Mouse (Mus musculus) intestine, postnatal 0 days (tissue): ENCODE results near the gene Fads3. TPM values are rescaled to one million over a fixed set of nuclear protein-coding genes. Genes with fewer than 3 reads are reported as not detected.
A peak's percentile ranks its signal among the peaks of the same experiment; 100 is the strongest.

Experiments
- ATAC-seq: fragments of 200-750 bp; cut with Nextera tagmentation; 2 replicates; pipeline ENCODE4 v1.8.0; 2017; ENCODE audit warnings: mild to moderate bottlenecking, moderate TSS enrichment, moderate library complexity
- H3K27ac ChIP-seq: fragments of 300-500 bp; sonication (generic); 2 replicates; pipeline ENCODE4 v1.5.1; 2014; ENCODE audit warnings: mild to moderate bottlenecking, low read depth, low read length, moderate library complexity
- H3K27me3 ChIP-seq: fragments of 300-500 bp; sonication (generic); replicated peaks from 2 replicates; pipeline ENCODE4 v1.6.1; 2014; ENCODE audit warnings: low read length, mixed read lengths; ENCODE audit not compliant: control insufficient read depth, insufficient read depth
- H3K36me3 ChIP-seq: fragments of 300-500 bp; sonication (generic); 2 replicates; pipeline ENCODE4 v1.6.1; 2014; ENCODE audit warnings: mild to moderate bottlenecking, moderate library complexity; ENCODE audit not compliant: control insufficient read depth, insufficient read depth
- H3K4me1 ChIP-seq: fragments of 300-500 bp; sonication (generic); replicated peaks from 2 replicates; pipeline ENCODE4 v1.6.1; 2014; ENCODE audit warnings: antibody characterized with exemption, low read length, mixed read lengths; ENCODE audit not compliant: control insufficient read depth, insufficient read depth
- H3K4me2 ChIP-seq: fragments of 300-500 bp; sonication (generic); replicated peaks from 2 replicates; pipeline ENCODE4 v1.6.1; 2014; ENCODE audit warnings: low read depth, mild to moderate bottlenecking, moderate library complexity
- H3K4me3 ChIP-seq: fragments of 300-500 bp; sonication (generic); 2 replicates; pipeline ENCODE4 v1.5.1; 2014; ENCODE audit warnings: low read depth, low read length
- H3K9ac ChIP-seq: fragments of 300-500 bp; sonication (generic); 2 replicates; pipeline ENCODE4 v1.6.1; 2014; ENCODE audit warnings: mild to moderate bottlenecking, low read depth, low read length
- H3K9me3 ChIP-seq: fragments of 300-500 bp; sonication (generic); 2 replicates; pipeline ENCODE4 v1.6.1; 2016; ENCODE audit warnings: mixed run types; ENCODE audit not compliant: control insufficient read depth
- CTCF ChIP-seq: sonication (generic); IDR thresholded peaks from 2 replicates; pipeline ENCODE4 v1.5.1; 2016; ENCODE audit warnings: low read depth, mild to moderate bottlenecking, control low read depth, antibody characterized with exemption, moderate library complexity
- WGBS: fragments of 180-500 bp; shearing (Covaris S2); extraction: QIAGEN DNeasy Blood & Tissue Kit; methylation state at CpG from one replicate; pipeline ENCODE4 v1.1.7; 2014; 5-methylcytosine and 5-hydroxymethylcytosine counted together
- polyA plus RNA-seq: library from polyadenylated mRNA; unstranded; fragments of >200 nt; fragmentation: Nextera tagmentation; extraction: Ambion mirVana; gene quantifications from 2 replicates; pipeline ENCODE4 v1.2.1, GENCODE M21; 2015

Fads3 gene
- polyA plus RNA-seq, 1 experiment from 2014 or later: 4.7 TPM

- H3K4me3 ChIP-seq: no peak overlapping the region
- H3K4me2 ChIP-seq: no peak overlapping the region
- TF ChIP-seq CTCF: no peak
- H3K9ac ChIP-seq: no peak overlapping the region
- H3K9me3 ChIP-seq: no peaks in the 10 kb centered on the region
- no peak for ATAC-seq
- no peaks in the 10 kb centered on the region for H3K36me3 ChIP-seq
- no peak overlapping the region for H3K27ac ChIP-seq
- WGBS: 65% methylated on average over 13 of the region's 13 CpGs
- no peaks in the 10 kb centered on the region for H3K27me3 ChIP-seq
- no peaks in the 10 kb centered on the region for H3K4me1 ChIP-seq
These were observed 42.5 kb upstream of the Fads3 start for GRCm38 (mm10) chr19:9998736-9999486.

- no peaks in the 10 kb centered on the region for H3K36me3 ChIP-seq
These were observed 41.0 kb upstream of the Fads3 start for GRCm38 (mm10) chr19:10000330-10000729.

GRCm38 (mm10) chr19:10001206-10001969 lies 40.0 kb upstream of the Fads3 start, which contains the start of the genes Best1 and Rab3il1:
Gene Best1, minus strand, starts transcription at chr19:10001633.
Gene Rab3il1, plus strand, starts transcription at chr19:10001669.
- Histone ChIP-seq H3K9me3 (no peaks in the 10 kb centered on the region), H3K4me3 (no peak within 1 kb of the TSS), H3K27me3 (no peaks in the 10 kb centered on the region), H3K27ac (no peak within 1 kb of the TSS), H3K4me2 (no peak within 1 kb of the TSS), H3K36me3 (no peaks in the 10 kb centered on the region), H3K4me1 (no peaks in the 10 kb centered on the region), H3K9ac (no peak within 1 kb of the TSS)
- no peak for TF ChIP-seq CTCF
- no peak for ATAC-seq
- WGBS: 82% methylated on average over 7 of the region's 7 CpGs

More at GRCm38 (mm10) chr19:10000330-10000729, 41.0 kb upstream of the Fads3 start:
- peak; percentile 90 for TF ChIP-seq CTCF
- ATAC-seq: peak; percentile 42; the same call in 1 of the 2 replicates
- WGBS: 19% methylated on average over 3 of the region's 3 CpGs
- Histone ChIP-seq H3K4me2 (no peak overlapping the region), H3K9ac (no peak overlapping the region), H3K27ac (no peak overlapping the region), H3K9me3 (no peaks in the 10 kb centered on the region), H3K4me1 (no peaks in the 10 kb centered on the region), H3K4me3 (no peak overlapping the region), H3K27me3 (no peaks in the 10 kb centered on the region)

GRCm38 (mm10) chr19:10003696-10004095 lies 37.7 kb upstream of the Fads3 start:
- Histone ChIP-seq H3K9ac (no peak overlapping the region), H3K4me3 (no peak overlapping the region), H3K4me1 (no peaks in the 10 kb centered on the region), H3K4me2 (no peak overlapping the region), H3K36me3 (no peaks in the 10 kb centered on the region), H3K27me3 (no peaks in the 10 kb centered on the region), H3K9me3 (no peaks in the 10 kb centered on the region), H3K27ac (no peak overlapping the region)
- no peak for ATAC-seq
- 90% methylated on average over 1 of the region's 1 CpGs for WGBS
- no peak for TF ChIP-seq CTCF

GRCm38 (mm10) chr19:10011408-10011807 lies 30.0 kb upstream of the Fads3 start:
- 76% methylated on average over 1 of the region's 1 CpGs for WGBS
- Histone ChIP-seq H3K4me1 (peaks cover 8% of the 10 kb centered on the region; the same call in 1 of the 2 replicates), H3K27ac (no peak overlapping the region), H3K9me3 (no peaks in the 10 kb centered on the region), H3K9ac (no peak overlapping the region), H3K36me3 (no peaks in the 10 kb centered on the region), H3K27me3 (no peaks in the 10 kb centered on the region), H3K4me3 (no peak overlapping the region), H3K4me2 (no peak overlapping the region)
- no peak for ATAC-seq
- no peak for TF ChIP-seq CTCF

GRCm38 (mm10) chr19:10012827-10013278 lies 28.5 kb upstream of the Fads3 start:
- H3K27ac ChIP-seq: peak overlapping the region; percentile 50

More at GRCm38 (mm10) chr19:10012827-10013278, 28.5 kb upstream of the Fads3 start:
- Histone ChIP-seq H3K9me3 (no peaks in the 10 kb centered on the region), H3K9ac (no peak overlapping the region), H3K4me2 (no peak overlapping the region), H3K27me3 (no peaks in the 10 kb centered on the region), H3K36me3 (no peaks in the 10 kb centered on the region), H3K4me1 (peaks cover 8% of the 10 kb centered on the region), H3K4me3 (no peak overlapping the region)
- no peak for TF ChIP-seq CTCF
- ATAC-seq: no peak
- 34% methylated on average over 6 of the region's 6 CpGs for WGBS
